Mouse (Mus musculus): ENCODE data around the gene Pomt1.

The Pomt1 gene

DNA sequence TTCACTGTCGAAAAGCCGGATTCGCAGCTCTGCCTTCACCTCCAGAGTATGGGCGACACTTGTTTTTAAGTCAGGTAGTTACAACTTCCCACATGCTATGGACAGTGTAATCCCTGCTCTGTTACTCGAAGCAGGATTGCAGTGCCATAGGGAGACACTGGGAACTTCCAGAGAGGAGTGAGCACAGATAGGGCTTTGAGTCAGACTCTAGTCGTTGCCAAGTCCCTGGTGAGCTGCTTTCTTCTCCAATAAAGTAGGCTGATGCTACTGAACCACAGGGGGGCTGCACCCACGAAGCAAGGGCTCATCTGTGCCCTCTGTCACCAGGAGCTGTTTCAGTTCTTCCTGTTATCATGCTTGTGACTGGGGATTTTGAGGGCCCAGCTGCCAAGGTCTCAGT is 14.8 kb upstream of the Pomt1 start:
- no peak for DNase-seq (ENCODE audit: low spot score in 2 of 2)

DNA sequence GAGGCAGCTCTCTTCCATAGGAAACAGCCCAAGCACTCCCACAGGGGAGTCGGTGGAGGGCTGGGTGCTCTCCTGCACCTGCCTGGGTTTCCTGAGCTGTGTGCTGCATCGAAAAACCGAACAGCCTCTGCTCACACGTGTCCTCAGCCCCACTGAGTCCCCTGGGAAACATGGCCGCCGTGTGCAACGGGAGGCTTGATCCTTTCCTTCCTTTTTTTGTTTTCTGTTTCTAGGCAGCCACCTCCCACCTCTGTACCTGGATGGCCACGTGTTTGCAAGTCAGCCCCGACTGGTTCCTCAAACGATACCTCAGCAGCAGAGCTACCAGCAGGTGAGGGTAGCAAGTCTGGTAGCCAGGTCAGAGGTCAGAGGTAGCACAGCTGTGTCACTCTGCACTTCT is 14.3 kb upstream of the Pomt1 start:
- peak in 1 of 2 experiments; percentile 28 for DNase-seq (ENCODE audit: low spot score in 2 of 2)

DNA sequence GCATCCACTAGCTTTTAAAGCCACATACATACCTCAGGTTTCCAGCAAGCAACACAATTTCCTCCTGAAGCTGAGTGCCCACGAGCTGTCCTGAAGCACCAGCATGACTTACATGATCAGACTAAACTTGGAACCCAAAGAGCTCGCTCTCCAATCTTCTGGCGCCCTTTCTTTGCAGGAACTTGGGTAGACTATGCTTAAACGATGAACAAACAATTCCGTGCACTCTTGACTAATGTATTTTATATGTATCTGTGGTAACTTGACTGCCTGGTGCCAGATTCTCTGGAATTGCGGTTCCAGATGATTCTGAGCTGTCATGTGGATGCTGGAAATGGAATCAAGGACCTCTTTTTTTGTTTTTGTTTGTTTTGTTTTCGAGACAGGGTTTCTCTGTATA is 957 bp upstream of the Pomt1 start:
- no peak for DNase-seq (ENCODE audit: low spot score in 2 of 2)

DNA sequence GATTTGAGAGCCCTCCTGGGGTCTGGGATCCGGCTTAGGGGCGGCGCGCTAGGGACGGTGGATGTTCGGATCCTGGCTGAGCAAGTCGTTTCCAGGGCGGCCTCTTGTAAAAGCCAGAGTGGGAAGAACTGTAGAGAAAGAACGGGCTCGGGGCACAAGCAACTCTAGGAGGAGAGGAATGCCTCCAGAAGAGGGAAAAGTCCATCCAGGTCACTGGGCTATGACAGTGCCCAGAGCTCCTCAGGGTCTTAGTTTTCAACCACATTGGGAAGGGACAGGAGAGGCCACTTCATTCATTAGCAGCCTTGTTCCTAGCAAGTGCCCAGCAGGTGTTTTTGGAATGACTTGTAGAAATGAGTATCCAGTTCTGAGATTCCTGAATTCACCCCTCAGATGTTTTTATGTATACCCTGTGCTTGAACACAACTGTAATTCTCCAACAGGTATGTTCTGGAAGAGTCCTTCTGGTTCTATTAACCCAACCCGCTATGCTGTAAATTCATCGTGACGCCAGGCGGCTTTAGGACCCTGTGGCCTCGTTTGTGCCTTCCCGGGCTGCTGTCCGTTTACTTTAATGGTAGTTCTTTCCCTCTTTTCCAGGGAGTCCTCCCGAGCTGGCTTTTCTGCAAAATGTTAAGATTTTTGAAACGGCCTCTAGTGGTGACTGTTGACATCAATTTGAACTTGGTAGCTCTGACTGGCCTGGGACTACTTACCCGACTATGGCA is 534 bp downstream of the Pomt1 start:
- peak; percentile 27 to 32 for DNase-seq (ENCODE audit: low spot score in 2 of 2)

DNA sequence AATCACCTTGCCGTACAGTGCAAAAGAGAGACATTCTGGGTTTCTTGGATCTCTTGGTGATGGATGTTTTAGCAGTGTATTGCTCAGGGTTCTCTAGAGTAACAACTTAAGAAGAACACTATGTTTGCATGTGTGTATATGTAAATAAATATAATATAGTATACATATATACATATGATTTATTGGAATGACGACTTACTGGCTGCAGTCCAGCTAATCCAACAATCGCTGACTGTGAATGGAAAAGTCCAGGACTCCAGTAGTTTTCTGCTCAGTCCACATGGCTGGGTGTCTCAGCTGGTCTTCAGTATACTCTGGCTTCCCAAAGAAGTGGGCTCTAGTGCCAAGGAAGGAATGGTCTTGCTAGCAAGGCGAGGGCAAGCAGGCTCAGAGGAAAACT is 1.2 kb downstream of the Pomt1 start:
- DNase-seq (ENCODE audit: low spot score in 2 of 2): no peak

DNA sequence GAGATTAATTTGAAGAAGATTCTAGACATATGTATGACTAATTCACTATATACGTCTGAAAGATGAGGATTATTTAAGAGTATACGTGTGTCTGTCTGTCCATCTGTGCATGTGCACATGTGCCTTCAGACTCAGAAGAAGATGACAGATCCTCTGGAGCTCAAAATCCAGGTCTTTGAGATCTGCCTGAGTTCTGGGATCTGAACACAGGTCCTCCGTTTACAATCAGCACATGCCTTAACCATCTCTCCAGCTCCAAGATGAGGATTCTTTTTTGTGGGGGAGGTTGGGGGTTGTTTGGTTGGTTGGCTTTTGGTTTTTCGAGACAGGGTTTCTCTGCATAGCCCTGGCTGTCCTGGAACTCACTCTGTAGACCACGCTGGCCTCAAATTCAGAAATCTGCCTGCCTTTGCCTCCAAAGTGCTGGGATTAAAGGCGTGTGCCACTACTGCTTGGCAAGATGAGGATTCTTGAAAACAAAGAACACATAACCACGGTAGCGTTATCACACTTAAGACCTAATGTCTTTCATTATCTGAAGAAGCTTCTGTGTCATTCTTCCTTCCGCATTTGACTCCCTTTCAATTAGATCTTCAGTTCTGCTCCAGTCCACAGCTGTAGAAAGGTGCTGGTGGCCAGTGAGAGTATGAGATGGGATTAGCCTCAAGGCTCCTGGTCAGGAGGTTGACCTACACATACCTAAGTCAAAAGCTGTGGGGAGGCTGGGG is 2.5 kb downstream of the Pomt1 start:
- DNase-seq (ENCODE audit: low spot score in 2 of 2): no peak

DNA sequence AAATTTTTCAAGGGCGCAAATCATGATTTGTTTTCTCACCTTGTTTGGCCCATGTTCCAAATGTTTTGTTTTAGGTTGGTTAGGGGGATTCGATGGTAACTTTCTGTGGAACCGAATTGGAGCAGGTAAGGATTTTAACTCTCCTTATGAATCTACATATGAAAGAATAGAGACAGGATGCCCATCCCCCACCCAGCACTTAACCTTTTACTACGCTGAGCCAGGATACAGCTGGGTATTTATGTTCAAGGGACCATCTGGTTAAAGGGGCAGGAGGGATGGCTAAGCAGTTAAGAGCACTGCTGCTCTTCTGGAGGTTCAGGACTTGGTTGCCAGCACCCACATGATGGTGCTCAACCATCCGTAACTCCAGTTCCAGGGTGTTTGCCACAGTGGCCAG is 4.2 kb downstream of the Pomt1 start:
- no peak for DNase-seq (ENCODE audit: low spot score in 2 of 2)

DNA sequence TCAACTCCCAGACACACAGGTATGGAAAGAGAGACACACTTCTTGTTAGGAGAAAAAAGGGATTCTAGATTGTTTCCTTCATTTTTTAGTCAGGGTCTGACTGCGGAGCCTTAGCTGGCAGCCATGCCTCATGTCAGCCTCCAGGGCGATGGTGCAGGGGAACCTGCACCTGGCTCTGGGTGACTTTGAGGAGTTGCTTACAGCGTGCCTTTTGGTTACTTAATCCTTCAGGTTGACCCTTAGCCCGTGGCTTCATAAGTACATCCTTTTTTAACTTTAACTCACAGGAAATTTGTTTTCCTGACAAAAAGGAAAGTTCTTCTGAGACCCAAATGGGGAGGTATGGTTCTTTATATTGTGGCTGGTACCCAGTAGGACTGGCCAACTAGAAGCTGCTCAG is 6.6 kb downstream of the Pomt1 start:
- no peak for DNase-seq (ENCODE audit: low spot score in 2 of 2)

DNA sequence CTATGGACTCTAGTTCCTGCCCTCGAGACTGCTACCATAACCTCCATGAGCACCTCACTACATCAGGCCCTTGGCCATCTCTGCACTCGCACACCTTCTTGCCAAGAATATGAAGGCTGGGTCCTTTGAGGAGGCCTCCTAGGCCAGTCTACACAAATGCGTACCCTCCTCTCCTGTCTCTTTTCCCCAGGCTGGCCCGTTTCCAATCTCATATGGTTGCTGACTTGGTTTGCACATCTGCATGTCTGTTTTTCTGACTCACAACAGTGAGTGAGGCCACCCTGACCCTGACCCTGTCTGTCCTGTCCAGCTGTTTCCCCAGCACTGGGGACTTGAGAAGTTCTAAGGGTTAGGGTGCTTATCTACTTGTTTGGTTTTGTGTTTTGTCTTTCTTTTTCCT is 10.4 kb downstream of the Pomt1 start:
- no peak for DNase-seq (ENCODE audit: low spot score in 2 of 2)

DNA sequence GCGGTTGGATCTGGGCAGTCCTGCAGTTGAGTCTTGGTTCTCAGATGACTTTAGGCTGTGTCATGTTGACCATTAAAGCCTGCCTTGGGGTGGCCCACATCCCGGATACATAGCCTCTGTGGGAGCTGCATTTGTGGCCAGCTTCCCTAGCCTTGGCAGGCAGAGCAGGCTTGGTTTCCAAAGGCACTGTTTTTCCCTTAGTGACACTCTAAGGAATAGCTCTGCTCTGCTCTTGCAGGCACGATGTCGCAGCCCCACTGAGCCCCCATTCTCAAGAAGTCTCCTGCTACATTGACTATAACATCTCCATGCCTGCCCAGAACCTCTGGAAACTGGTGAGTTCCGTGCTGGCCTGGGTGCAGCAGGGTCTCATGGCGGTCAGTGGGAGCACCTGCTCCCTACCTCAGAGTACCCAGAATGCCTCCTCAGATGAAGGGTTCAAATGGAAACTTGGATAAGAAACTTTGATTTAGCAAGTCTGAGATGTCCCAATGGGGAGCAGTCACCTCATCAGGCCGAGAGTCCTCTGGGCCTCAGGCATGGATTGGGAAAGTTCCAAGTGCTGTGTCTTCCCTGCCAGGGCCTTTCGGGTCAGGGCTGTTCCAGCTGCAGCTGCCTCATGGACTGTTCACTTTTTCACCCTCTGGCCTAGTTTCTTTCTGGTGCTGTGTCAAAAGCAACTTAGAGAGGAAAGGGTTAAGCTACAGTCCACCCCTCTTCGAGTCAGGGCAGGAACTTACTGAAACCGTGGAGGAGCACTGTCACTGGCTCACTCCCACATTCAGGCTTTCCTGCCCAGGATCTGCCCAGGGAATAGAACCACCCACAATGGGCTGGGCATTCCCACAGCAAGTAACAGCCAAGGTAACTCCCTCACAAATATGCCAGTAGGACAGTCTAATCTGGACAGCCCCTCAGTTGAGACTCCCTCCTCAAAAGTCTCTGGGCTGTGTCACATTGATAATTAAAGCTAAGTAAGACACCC is 12.3 kb downstream of the Pomt1 start:
- DNase-seq (ENCODE audit: low spot score in 2 of 2): no peak

DNA sequence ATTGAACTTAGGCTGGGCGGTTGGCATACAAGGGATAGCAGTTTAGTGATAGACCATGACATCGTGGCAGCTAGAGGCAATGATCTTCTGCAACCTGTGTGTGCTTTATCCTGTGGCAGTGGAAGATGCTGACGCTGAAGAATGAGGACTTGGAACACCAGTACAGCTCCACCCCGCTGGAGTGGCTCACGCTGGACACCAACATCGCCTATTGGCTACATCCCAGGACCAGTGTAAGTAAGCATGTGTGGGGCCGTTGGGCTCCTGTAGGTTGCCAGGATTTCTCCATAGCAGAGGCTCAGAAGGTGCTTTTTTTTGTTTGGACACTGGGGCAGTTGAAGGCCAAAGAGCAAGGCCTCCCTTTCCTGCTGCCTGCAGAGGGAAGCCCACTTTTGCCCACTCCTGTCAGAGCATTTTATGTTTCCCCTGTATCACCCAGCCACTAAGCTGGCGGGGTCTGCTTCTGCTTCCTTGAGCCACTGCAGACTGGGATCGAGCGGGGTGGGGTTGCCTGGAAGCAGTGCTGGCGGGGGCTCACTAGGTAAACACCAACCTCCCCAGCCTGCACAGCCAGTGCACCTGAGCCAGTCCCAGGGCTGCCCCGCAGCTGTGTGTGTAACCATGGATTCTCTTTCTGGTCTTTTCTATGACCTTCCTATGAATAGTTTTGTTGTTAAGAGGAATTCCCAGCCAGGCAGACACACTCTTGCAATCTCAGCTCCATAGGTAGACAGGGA is 15.6 kb downstream of the Pomt1 start:
- no peak for DNase-seq (ENCODE audit: low spot score in 2 of 2)

DNA sequence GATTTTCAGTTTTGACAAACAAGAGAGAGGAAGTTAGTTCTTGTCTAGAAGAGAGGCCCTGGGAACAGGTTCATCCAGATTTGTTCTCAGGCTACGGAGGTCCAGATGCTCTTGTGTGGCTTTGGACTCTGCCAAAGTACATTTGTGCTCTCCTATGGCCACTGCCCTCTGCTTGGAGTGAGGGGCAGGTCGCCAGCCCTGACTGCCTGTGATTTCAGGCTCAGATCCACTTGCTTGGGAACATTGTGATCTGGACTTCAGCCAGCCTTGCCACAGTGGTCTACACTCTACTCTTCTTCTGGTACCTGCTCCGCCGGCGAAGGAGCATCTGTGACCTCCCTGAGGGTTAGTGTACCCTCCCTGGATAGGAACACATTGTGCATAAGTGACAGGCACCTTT is 16.3 kb downstream of the Pomt1 start:
- DNase-seq (ENCODE audit: low spot score in 2 of 2): no peak

DNA sequence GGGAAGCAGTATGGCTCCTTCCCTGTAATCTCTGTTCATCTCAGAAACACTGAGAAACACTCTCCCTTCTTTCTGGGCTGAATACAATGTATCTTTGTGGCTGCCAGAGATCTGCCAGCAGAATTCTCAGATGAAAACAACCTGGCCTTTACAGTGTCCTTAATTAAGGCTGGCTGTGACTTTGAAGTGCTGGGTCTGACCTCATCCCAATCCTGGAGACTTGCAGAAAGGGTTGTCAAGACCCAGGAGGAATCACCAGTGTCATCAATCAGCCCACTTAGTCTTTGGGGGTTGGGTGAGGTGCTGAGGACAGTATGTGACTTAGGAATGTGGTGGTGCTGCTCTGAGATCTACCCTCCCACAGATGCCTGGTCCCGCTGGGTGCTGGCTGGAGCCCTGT is 17.0 kb downstream of the Pomt1 start:
- no peak for DNase-seq (ENCODE audit: low spot score in 2 of 2)

DNA sequence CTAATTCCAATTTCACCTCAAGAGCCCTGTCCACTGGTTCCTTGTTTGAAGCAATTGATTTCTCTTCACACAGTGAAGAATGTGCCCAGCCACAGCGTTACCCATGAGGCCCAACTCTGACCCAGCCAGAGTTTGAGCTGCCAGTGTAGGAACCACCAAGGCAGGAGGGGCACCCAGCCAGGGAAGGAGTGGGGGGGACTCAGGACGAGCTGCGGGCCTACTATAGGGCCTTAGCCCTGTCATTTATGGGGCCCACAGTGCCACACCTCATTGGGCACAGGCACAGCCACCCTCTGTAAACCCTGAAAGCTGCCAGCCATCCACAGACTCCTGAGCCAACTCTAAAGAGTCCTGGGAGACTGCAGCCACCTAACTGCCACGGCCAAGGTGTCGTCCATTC is 18.2 kb downstream of the Pomt1 start:
- DNase-seq (ENCODE audit: low spot score in 2 of 2): no peak

DNA sequence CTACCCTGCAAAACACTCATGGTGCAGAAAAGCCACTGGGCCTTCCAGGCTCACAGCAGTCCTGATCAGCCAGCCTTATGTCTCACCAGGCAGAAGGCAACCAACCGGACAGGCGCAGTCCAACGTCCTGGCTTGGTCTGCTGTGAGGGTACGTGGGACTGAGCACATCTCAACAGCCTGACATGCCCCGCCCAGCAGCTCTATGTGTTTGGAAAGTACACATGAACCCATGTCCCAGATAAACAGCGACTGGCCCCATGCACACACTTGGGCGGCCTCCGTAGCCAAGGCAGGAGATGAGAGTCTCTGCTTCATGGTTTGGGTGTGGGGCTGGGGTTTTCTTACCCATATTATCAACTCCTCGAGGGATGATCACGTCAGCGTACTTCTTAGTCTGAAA is 19.9 kb downstream of the Pomt1 start:
- DNase-seq (ENCODE audit: low spot score in 2 of 2): no peak

DNA sequence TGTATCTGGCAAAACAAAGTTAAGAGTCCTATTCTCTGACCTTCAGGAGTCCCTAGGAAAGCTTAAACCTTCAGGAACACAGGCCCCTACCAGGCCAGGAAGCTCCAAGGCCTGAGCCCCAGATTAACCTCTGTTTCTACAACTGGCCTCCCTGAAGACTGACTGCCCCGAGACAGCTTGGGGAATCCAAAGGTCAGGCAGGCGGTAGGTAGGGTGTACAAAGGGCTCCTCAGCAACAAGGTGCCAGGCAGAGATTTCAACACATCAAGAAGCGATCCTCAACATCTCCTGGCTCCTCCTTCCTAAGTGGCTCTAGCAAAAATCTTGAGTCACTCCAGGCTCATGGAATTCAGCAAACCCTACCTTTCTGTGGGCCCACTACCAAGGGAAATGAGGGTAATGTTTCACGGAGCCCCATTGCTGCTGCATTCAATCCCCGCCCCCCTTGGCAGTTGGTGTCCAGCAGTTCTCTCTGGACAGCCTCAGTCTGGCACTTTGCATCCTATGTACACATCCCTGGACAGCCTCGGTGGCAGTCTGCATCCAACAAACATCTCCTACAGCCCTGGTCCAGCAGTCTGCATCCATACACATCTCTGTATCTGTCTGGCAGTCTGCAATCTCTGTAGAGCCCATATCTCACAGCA is 22.6 kb downstream of the Pomt1 start:
- no peak for DNase-seq (ENCODE audit: low spot score in 2 of 2)

DNA sequence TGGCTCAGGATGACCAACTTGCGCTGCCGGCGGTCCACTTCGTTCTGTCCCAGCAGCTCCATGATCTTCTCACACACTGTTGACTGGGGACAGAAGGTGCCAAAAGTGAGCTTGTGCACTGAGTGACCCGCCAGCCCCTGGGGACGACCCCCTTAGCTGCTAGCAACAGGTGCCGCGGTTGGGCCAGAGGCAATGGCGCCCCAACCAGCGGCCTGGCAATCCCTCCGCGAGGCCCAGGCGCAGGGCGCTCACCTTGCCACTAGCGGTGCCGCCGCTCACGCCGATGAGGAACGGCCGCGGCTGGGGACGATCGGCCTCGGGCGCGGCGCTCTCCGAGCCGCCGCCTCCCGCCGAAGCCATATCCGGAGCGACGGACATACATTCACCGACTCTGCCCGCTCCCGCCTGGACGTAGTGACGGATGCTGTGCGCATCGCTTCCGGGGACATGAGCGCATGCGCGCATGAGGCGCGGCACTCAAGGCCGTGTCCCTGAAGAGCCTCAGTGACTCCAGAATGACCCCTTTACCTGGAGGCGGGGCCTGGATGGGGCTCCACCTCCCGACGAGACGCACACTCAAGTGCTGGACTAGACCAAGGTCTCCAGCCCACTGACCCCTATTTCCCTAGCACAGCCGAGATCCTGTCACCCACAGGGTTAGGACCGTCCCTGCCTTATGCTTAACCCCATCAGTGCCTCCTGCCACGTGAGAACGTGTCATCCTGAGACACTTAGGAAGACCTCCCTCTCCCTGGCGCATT is 23.4 kb downstream of the Pomt1 start, which contains the start of gene Uck1:
Uck1 (minus strand) TSS at position 503 of the 761 bp plus-strand sequence.
- peak; percentile 85 to 88 for DNase-seq (ENCODE audit: low spot score in 2 of 2)

DNA sequence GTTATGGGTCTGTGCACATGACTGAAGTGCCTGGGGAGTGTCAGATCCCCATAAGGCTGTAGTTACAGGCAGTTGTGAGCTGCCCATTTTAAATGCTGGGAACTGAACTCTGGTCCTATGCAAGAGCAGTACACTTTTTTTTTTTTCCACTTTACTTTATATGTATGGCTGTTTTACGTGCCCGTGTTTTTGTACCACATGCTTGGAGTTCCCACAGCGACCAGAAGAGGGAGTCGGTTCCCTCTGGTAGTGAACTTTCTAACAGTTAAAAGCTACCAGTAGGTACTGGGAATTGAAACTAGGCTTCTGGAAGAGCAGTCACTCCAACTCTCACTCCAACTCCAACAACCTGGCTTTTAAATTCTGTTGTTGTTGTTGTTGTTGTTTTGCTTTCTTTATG is 24.2 kb downstream of the Pomt1 start:
- peak; percentile 68 to 77 for DNase-seq (ENCODE audit: low spot score in 2 of 2)

DNA sequence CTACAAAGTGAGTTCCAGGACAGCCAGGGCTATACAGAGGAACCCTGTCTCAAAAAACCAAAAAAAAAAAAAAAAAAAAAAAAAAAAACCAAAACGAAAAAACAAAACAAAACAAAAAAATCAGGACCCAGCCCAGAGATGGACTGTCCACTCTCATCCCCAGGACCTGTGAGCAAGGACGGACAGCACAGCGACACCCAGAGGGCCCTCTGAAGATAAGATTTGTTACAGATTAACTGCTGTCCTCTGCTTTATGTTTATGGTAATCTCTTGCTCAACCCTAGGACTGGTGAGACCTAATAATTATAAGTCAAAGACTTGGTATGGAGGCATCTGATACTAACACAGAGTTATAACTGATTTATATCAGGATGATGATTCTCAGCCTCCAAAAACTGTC is 39.4 kb downstream of the Pomt1 start:
- no peak for DNase-seq (ENCODE audit: low spot score in 2 of 2)

DNA sequence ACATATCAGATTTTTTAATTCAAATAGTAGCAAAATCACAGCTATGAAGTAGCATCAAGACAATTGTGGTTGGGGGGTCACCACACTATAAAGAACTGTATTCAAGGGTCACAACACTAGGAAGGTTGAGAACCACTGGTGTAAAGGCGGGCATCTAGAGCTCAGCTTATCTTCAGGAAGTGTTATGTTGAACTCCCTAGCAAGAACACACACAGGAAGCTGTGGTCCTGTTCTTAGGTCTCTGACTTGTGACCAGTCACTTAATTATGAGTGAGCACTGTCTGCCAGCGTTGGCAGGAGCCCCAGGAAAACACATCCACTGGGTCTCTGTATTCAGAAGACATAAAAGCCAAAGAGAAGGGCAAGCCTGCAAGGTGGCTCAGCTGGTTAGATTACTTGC is 45.9 kb downstream of the Pomt1 start:
- DNase-seq (ENCODE audit: low spot score in 2 of 2): peak; percentile 14 to 44

Data from natural killer cell, adult 2 months (primary cell).